Mouse (Mus musculus) heart, embryonic 13.5 days (tissue): Measurements from ENCODE around the gene Smyd1. TPM values are rescaled to one million over a fixed set of nuclear protein-coding genes. Genes with fewer than 3 reads are reported as not detected.

ENCODE experiments used
- ATAC-seq: fragments of 200-750 bp; cut with Nextera tagmentation; 2 replicates; pipeline ENCODE4 v1.8.0; 2017; ENCODE audit warnings: moderate TSS enrichment; ENCODE audit not compliant: insufficient number of reproducible peaks, low FRiP score, low TSS enrichment; ENCODE audit errors: extremely low read depth
- H3K27ac ChIP-seq: fragments of 300-500 bp; sonication (generic); replicated peaks from 2 replicates; pipeline ENCODE4 v1.5.1; 2015; ENCODE audit warnings: moderate library complexity, mild to moderate bottlenecking, inconsistent platforms
- H3K27me3 ChIP-seq: fragments of 300-500 bp; sonication (generic); replicated peaks from 2 replicates; pipeline ENCODE4 v1.6.1; 2015; ENCODE audit warnings: mild to moderate bottlenecking, inconsistent platforms
- H3K36me3 ChIP-seq: fragments of 300-500 bp; sonication (generic); 2 replicates; pipeline ENCODE4 v1.6.1; 2015; ENCODE audit warnings: mild to moderate bottlenecking, inconsistent platforms
- H3K4me1 ChIP-seq: fragments of 300-500 bp; sonication (generic); 2 replicates; pipeline ENCODE4 v1.6.1; 2015; ENCODE audit warnings: inconsistent platforms
- H3K4me2 ChIP-seq: fragments of 300-500 bp; sonication (generic); 2 replicates; pipeline ENCODE4 v1.6.1; 2015; ENCODE audit warnings: inconsistent platforms, mild to moderate bottlenecking, moderate library complexity
- H3K4me3 ChIP-seq: fragments of 300-500 bp; sonication (generic); 2 replicates; pipeline ENCODE4 v1.5.1; 2015; ENCODE audit warnings: moderate library complexity, mild to moderate bottlenecking, inconsistent platforms
- H3K9ac ChIP-seq: fragments of 300-500 bp; sonication (generic); 2 replicates; pipeline ENCODE4 v1.6.1; 2015; ENCODE audit warnings: inconsistent platforms, mild to moderate bottlenecking, moderate library complexity
- H3K9me3 ChIP-seq: fragments of 300-500 bp; sonication (generic); 2 replicates; pipeline ENCODE4 v1.6.1; 2016; ENCODE audit warnings: inconsistent platforms
- WGBS: fragments of 180-500 bp; shearing (Covaris S2); methylation state at CpG from one replicate; pipeline ENCODE4 v1.1.7; 2015; ENCODE audit warnings: mixed read lengths; 5-methylcytosine and 5-hydroxymethylcytosine counted together
- polyA plus RNA-seq: library from polyadenylated mRNA; unstranded; fragments of >200 nt; fragmentation: Nextera tagmentation; extraction: Ambion mirVana; gene quantifications from 2 replicates; pipeline ENCODE4 v1.2.1, GENCODE M21; 2015

The Smyd1 gene
- polyA plus RNA-seq, 1 experiment from 2014 or later, result 90.5 TPM

GRCm38 (mm10) chr6:71322491-71322921, 473 bp upstream of the Smyd1 start, which contains the start of gene Cd8b1:
Gene Cd8b1 (plus strand): TSS chr6:71322788.
- no peak within 1 kb of the TSS for H3K27ac ChIP-seq
- no peak within 1 kb of the TSS for H3K4me2 ChIP-seq
- ATAC-seq, result no peak
- no peak within 1 kb of the TSS for H3K4me3 ChIP-seq
- H3K27me3 ChIP-seq, result no peaks in the 10 kb centered on the region
- no peak within 1 kb of the TSS for H3K9ac ChIP-seq
- H3K4me1 ChIP-seq, result no peaks in the 10 kb centered on the region
- WGBS, result 70% methylated on average over 7 of the region's 7 CpGs
- H3K9me3 ChIP-seq, result no peaks in the 10 kb centered on the region
- H3K36me3 ChIP-seq, result no peaks in the 10 kb centered on the region

- Histone ChIP-seq H3K27me3 (no peaks in the 10 kb centered on the region), H3K4me2 (no peak overlapping the region), H3K9ac (no peak overlapping the region), H3K4me3 (no peak overlapping the region), H3K27ac (no peak overlapping the region), H3K4me1 (no peaks in the 10 kb centered on the region), H3K9me3 (no peaks in the 10 kb centered on the region), H3K36me3 (no peaks in the 10 kb centered on the region)
- WGBS, result 80% methylated on average over 8 of the region's 8 CpGs
- ATAC-seq, result no peak
Observed at GRCm38 (mm10) chr6:71307486-71307885, 14.5 kb downstream of the Smyd1 start.

- H3K36me3 ChIP-seq, result no peaks in the 10 kb centered on the region
- no peak overlapping the region for H3K27ac ChIP-seq
- no peak for ATAC-seq
- no peaks in the 10 kb centered on the region for H3K9me3 ChIP-seq
- 48% methylated on average over 6 of the region's 6 CpGs for WGBS
- H3K9ac ChIP-seq, result no peak overlapping the region
- no peaks in the 10 kb centered on the region for H3K27me3 ChIP-seq
- no peak overlapping the region for H3K4me3 ChIP-seq
- no peak overlapping the region for H3K4me2 ChIP-seq
- 0 out of 2 replicates have a peak, but pooled peaks cover 2% of the 10 kb centered on the region for H3K4me1 ChIP-seq
Observed at GRCm38 (mm10) chr6:71302097-71302731, 19.8 kb downstream of the Smyd1 start.

GRCm38 (mm10) chr6:71298751-71299150, 23.3 kb downstream of the Smyd1 start:
- no peaks in the 10 kb centered on the region for H3K36me3 ChIP-seq
- WGBS, result 37% methylated on average over 3 of the region's 3 CpGs
- H3K9ac ChIP-seq, result no peak overlapping the region
- no peak overlapping the region for H3K4me2 ChIP-seq
- H3K4me3 ChIP-seq, result no peak overlapping the region
- H3K9me3 ChIP-seq, result no peaks in the 10 kb centered on the region
- no peaks in the 10 kb centered on the region for H3K27me3 ChIP-seq
- H3K4me1 ChIP-seq, result 0 out of 2 replicates have a peak, but pooled peaks cover 2% of the 10 kb centered on the region
- H3K27ac ChIP-seq, result no peak overlapping the region
- no peak for ATAC-seq

- WGBS, result 58% methylated on average over 2 of the region's 2 CpGs
- no peak overlapping the region for H3K27ac ChIP-seq
- H3K36me3 ChIP-seq, result no peaks in the 10 kb centered on the region
- no peak overlapping the region for H3K4me3 ChIP-seq
- no peaks in the 10 kb centered on the region for H3K9me3 ChIP-seq
- no peaks in the 10 kb centered on the region for H3K27me3 ChIP-seq
- H3K4me2 ChIP-seq, result no peak overlapping the region
- H3K9ac ChIP-seq, result no peak overlapping the region
- no peak for ATAC-seq
- 0 out of 2 replicates have a peak, but pooled peaks cover 2% of the 10 kb centered on the region for H3K4me1 ChIP-seq
Observed at GRCm38 (mm10) chr6:71298051-71298450, 24.0 kb downstream of the Smyd1 start.

- no peak overlapping the region for H3K4me2 ChIP-seq
- WGBS, result 68% methylated on average over 6 of the region's 6 CpGs
- no peaks in the 10 kb centered on the region for H3K27me3 ChIP-seq
- H3K36me3 ChIP-seq, result no peaks in the 10 kb centered on the region
- H3K4me3 ChIP-seq, result no peak overlapping the region
- no peak overlapping the region for H3K27ac ChIP-seq
- no peak for ATAC-seq
- H3K9ac ChIP-seq, result no peak overlapping the region
- no peaks in the 10 kb centered on the region for H3K4me1 ChIP-seq
- H3K9me3 ChIP-seq, result no peaks in the 10 kb centered on the region
Observed at GRCm38 (mm10) chr6:71295303-71295702, 26.7 kb downstream of the Smyd1 start.

GRCm38 (mm10) chr6:71293509-71293908, 28.5 kb downstream of the Smyd1 start:
- no peak overlapping the region for H3K4me3 ChIP-seq
- ATAC-seq, result no peak
- H3K4me2 ChIP-seq, result no peak overlapping the region
- H3K27me3 ChIP-seq, result no peaks in the 10 kb centered on the region
- peaks cover 7% of the 10 kb centered on the region; the same call in 1 of the 2 replicates for H3K9me3 ChIP-seq
- no peaks in the 10 kb centered on the region for H3K4me1 ChIP-seq
- no peak overlapping the region for H3K9ac ChIP-seq
- no peaks in the 10 kb centered on the region for H3K36me3 ChIP-seq
- no peak overlapping the region for H3K27ac ChIP-seq
- 83% methylated on average over 14 of the region's 14 CpGs for WGBS

- H3K9me3 ChIP-seq, result no peaks in the 10 kb centered on the region
- no peak overlapping the region for H3K4me3 ChIP-seq
- no peaks in the 10 kb centered on the region for H3K4me1 ChIP-seq
- H3K9ac ChIP-seq, result no peak overlapping the region
- no peak overlapping the region for H3K27ac ChIP-seq
- no peak for ATAC-seq
- no peaks in the 10 kb centered on the region for H3K27me3 ChIP-seq
- WGBS, result 45% methylated on average over 1 of the region's 1 CpGs
- no peak overlapping the region for H3K4me2 ChIP-seq
- H3K36me3 ChIP-seq, result peaks cover 17% of the 10 kb centered on the region
Observed at GRCm38 (mm10) chr6:71279418-71279817, 42.6 kb downstream of the Smyd1 start.

- ATAC-seq, result no peak
- H3K36me3 ChIP-seq, result no peaks in the 10 kb centered on the region
- 77% methylated on average over 1 of the region's 1 CpGs for WGBS
- H3K4me2 ChIP-seq, result no peak overlapping the region
- H3K9me3 ChIP-seq, result no peaks in the 10 kb centered on the region
- H3K9ac ChIP-seq, result no peak overlapping the region; the same call in 1 of the 2 replicates
- H3K4me1 ChIP-seq, result peaks cover 28% of the 10 kb centered on the region
- H3K27me3 ChIP-seq, result no peaks in the 10 kb centered on the region
- H3K4me3 ChIP-seq, result no peak overlapping the region
- H3K27ac ChIP-seq, result no peak overlapping the region
Observed at GRCm38 (mm10) chr6:71274621-71275020, 47.4 kb downstream of the Smyd1 start.

GRCm38 (mm10) chr6:71273715-71274114, 48.3 kb downstream of the Smyd1 start:
- 85% methylated on average over 1 of the region's 1 CpGs for WGBS
- H3K4me2 ChIP-seq, result no peak overlapping the region; the same call in 1 of the 2 replicates
- no peak overlapping the region for H3K4me3 ChIP-seq
- no peaks in the 10 kb centered on the region for H3K27me3 ChIP-seq
- ATAC-seq, result no peak
- H3K4me1 ChIP-seq, result peaks cover 37% of the 10 kb centered on the region
- no peaks in the 10 kb centered on the region for H3K9me3 ChIP-seq
- H3K27ac ChIP-seq, result no peak overlapping the region
- H3K36me3 ChIP-seq, result no peaks in the 10 kb centered on the region
- H3K9ac ChIP-seq, result no peak overlapping the region

- H3K4me1 ChIP-seq, result peaks cover 45% of the 10 kb centered on the region
- H3K4me3 ChIP-seq, result peak overlapping the region; percentile 78
- peak overlapping the region; percentile 95 for H3K9ac ChIP-seq
- no peaks in the 10 kb centered on the region for H3K9me3 ChIP-seq
- H3K4me2 ChIP-seq, result peak overlapping the region; percentile 86
- no peak for ATAC-seq
- H3K27me3 ChIP-seq, result no peaks in the 10 kb centered on the region
- under 1% methylated on average over 11 of the region's 11 CpGs for WGBS
- no peaks in the 10 kb centered on the region for H3K36me3 ChIP-seq
- H3K27ac ChIP-seq, result peak overlapping the region; percentile 97
Observed at GRCm38 (mm10) chr6:71272316-71272741, 49.7 kb downstream of the Smyd1 start.
